Mouse (Mus musculus) lung, postnatal 14 days (tissue): ENCODE measurements around the gene Naxe.

Source experiments
- DNase-seq: peaks from one replicate; pipeline ENCODE4 v3.0.0; 2021

Naxe gene

GRCm38 (mm10) chr3:88057902-88058696 lies at the start of gene Naxe:
Naxe (minus strand) TSS chr3:88058495.
- DNase-seq = peak; percentile 84

- DNase-seq = no peak
These were observed 47.8 kb upstream of the Naxe start for GRCm38 (mm10) chr3:88106126-88106525.

GRCm38 (mm10) chr3:88102611-88103010 lies 44.3 kb upstream of the Naxe start:
- no peak for DNase-seq

- DNase-seq = no peak
These were observed 43.9 kb upstream of the Naxe start for GRCm38 (mm10) chr3:88102196-88102595.

GRCm38 (mm10) chr3:88101736-88102135 lies 43.4 kb upstream of the Naxe start:
- DNase-seq = no peak

GRCm38 (mm10) chr3:88100251-88100650 lies 42.0 kb upstream of the Naxe start:
- DNase-seq = no peak

- no peak for DNase-seq
These were observed 39.4 kb upstream of the Naxe start for GRCm38 (mm10) chr3:88097666-88098065.

GRCm38 (mm10) chr3:88094126-88094525 lies 35.8 kb upstream of the Naxe start:
- no peak for DNase-seq

GRCm38 (mm10) chr3:88090616-88091015 lies 32.3 kb upstream of the Naxe start:
- no peak for DNase-seq

GRCm38 (mm10) chr3:88090106-88090505 lies 31.8 kb upstream of the Naxe start:
- no peak for DNase-seq

- DNase-seq = peak; percentile 44
These were observed 29.4 kb upstream of the Naxe start for GRCm38 (mm10) chr3:88087688-88088087.

- DNase-seq = no peak
These were observed 27.2 kb upstream of the Naxe start for GRCm38 (mm10) chr3:88085459-88085858.

GRCm38 (mm10) chr3:88084001-88084400 lies 25.7 kb upstream of the Naxe start:
- no peak for DNase-seq

GRCm38 (mm10) chr3:88082663-88083062 lies 24.4 kb upstream of the Naxe start:
- peak; percentile 15 for DNase-seq

- no peak for DNase-seq
These were observed 23.9 kb upstream of the Naxe start for GRCm38 (mm10) chr3:88082224-88082618.

- peak; percentile 92 for DNase-seq
These were observed 23.3 kb upstream of the Naxe start, which contains the start of gene Iqgap3 for GRCm38 (mm10) chr3:88081345-88082223. Iqgap3 (plus strand) TSS chr3:88081971.

- DNase-seq = no peak
These were observed 19.9 kb upstream of the Naxe start, which contains the start of gene Ttc24 for GRCm38 (mm10) chr3:88078204-88078603. Ttc24 (minus strand) TSS chr3:88078304.

GRCm38 (mm10) chr3:88077441-88077840 lies 19.1 kb upstream of the Naxe start:
- DNase-seq = no peak

GRCm38 (mm10) chr3:88074766-88075165 lies 16.5 kb upstream of the Naxe start:
- DNase-seq = no peak

GRCm38 (mm10) chr3:88074351-88074750 lies 16.1 kb upstream of the Naxe start:
- no peak for DNase-seq

GRCm38 (mm10) chr3:88073631-88074030 lies 15.3 kb upstream of the Naxe start:
- no peak for DNase-seq

GRCm38 (mm10) chr3:88071783-88072182 lies 13.5 kb upstream of the Naxe start:
- DNase-seq = peak; percentile 91

GRCm38 (mm10) chr3:88068386-88068785 lies 10.1 kb upstream of the Naxe start:
- DNase-seq = peak; percentile 64

GRCm38 (mm10) chr3:88057030-88057429 lies 1.3 kb downstream of the Naxe start:
- DNase-seq = no peak
